Mouse (Mus musculus) thymus, postnatal 0 days (tissue): ENCODE results near the gene Fabp1. TPM values are rescaled to one million over a fixed set of nuclear protein-coding genes. Genes with fewer than 3 reads are reported as not detected.

ENCODE experiments used
- DNase-seq: peaks from one replicate; pipeline ENCODE4 v3.0.0-alpha.2; 2015; ENCODE audit warnings: low spot score
- polyA plus RNA-seq: library from polyadenylated mRNA; unstranded; fragments of >200 nt; fragmentation: Nextera tagmentation; extraction: Ambion mirVana; gene quantifications from 2 replicates; pipeline ENCODE4 v1.2.1, GENCODE M21; 2015

The Fabp1 gene
- polyA plus RNA-seq, 1 experiment from 2014 or later, result 2.3 TPM

GRCm38 (mm10) chr6:71208691-71209090 is 9.1 kb downstream of the Fabp1 start:
- DNase-seq, result no peak

GRCm38 (mm10) chr6:71211917-71212316 is 12.3 kb downstream of the Fabp1 start:
- no peak for DNase-seq

GRCm38 (mm10) chr6:71212471-71212870 is 12.8 kb downstream of the Fabp1 start:
- no peak for DNase-seq

GRCm38 (mm10) chr6:71221501-71221900 is 21.9 kb downstream of the Fabp1 start:
- no peak for DNase-seq

- DNase-seq, result no peak
Observed at GRCm38 (mm10) chr6:71224184-71224943, 24.7 kb downstream of the Fabp1 start.

- no peak for DNase-seq
Observed at GRCm38 (mm10) chr6:71226544-71226943, 26.9 kb downstream of the Fabp1 start.

- DNase-seq, result no peak
Observed at GRCm38 (mm10) chr6:71227157-71227770, 27.6 kb downstream of the Fabp1 start.

- no peak for DNase-seq
Observed at GRCm38 (mm10) chr6:71235121-71235520, 35.5 kb downstream of the Fabp1 start.

- DNase-seq, result no peak
Observed at GRCm38 (mm10) chr6:71235944-71236343, 36.3 kb downstream of the Fabp1 start.

- DNase-seq, result no peak
Observed at GRCm38 (mm10) chr6:71236506-71236905, 36.9 kb downstream of the Fabp1 start.

GRCm38 (mm10) chr6:71237031-71237431 is 37.4 kb downstream of the Fabp1 start:
- DNase-seq, result no peak

GRCm38 (mm10) chr6:71239069-71239750 is 39.6 kb downstream of the Fabp1 start:
- no peak for DNase-seq

- no peak for DNase-seq
Observed at GRCm38 (mm10) chr6:71240831-71241230, 41.2 kb downstream of the Fabp1 start.

- DNase-seq, result no peak
Observed at GRCm38 (mm10) chr6:71242811-71243210, 43.2 kb downstream of the Fabp1 start.

GRCm38 (mm10) chr6:71243258-71243657 is 43.6 kb downstream of the Fabp1 start:
- DNase-seq, result no peak

- no peak for DNase-seq
Observed at GRCm38 (mm10) chr6:71248420-71248819, 48.8 kb downstream of the Fabp1 start.

GRCm38 (mm10) chr6:71249615-71250014 is 50.0 kb downstream of the Fabp1 start:
- DNase-seq, result no peak

GRCm38 (mm10) chr6:71250951-71251350 is 51.3 kb downstream of the Fabp1 start:
- no peak for DNase-seq

- no peak for DNase-seq
Observed at GRCm38 (mm10) chr6:71254456-71254855, 54.8 kb downstream of the Fabp1 start.
